Mouse (Mus musculus) C2C12 (cell line): ENCODE data around the gene Susd1. TPM values are rescaled to one million over a fixed set of nuclear protein-coding genes. Genes with fewer than 3 reads are reported as not detected.

Experiments
- H3K27me3 ChIP-seq: one replicate; pipeline ENCODE4 v1.6.1; 2011; ENCODE audit not compliant: control insufficient read depth, insufficient read depth, insufficient read length
- H3K36me3 ChIP-seq: one replicate; pipeline ENCODE4 v1.6.1; 2011; ENCODE audit not compliant: control insufficient read depth, insufficient read depth
- H3K4me3 ChIP-seq: one replicate; pipeline ENCODE4 v1.5.1; 2011; ENCODE audit warnings: mild to moderate bottlenecking, control low read depth; ENCODE audit not compliant: poor library complexity, insufficient read depth, severe bottlenecking
- H3K79me2 ChIP-seq: one replicate; pipeline ENCODE4 v1.6.1; 2011; ENCODE audit not compliant: control insufficient read depth, insufficient read depth
- H3K79me3 ChIP-seq: one replicate; pipeline ENCODE4 v1.6.1; 2011; ENCODE audit warnings: low read depth, control low read depth
- H3ac ChIP-seq: one replicate; pipeline ENCODE3; 2011; ENCODE audit warnings: low read depth; ENCODE audit not compliant: control insufficient read depth, insufficient read length
- CEBPB ChIP-seq: IDR thresholded peaks from one replicate; pipeline ENCODE4 v1.6.1; 2011; ENCODE audit warnings: low read depth, mild to moderate bottlenecking, control low read depth, moderate library complexity
- CTCF ChIP-seq: IDR thresholded peaks from one replicate; pipeline ENCODE4 v1.5.1; 2011; ENCODE audit not compliant: control insufficient read depth, insufficient read depth, insufficient read length
- FOSL1 ChIP-seq: IDR thresholded peaks from one replicate; pipeline ENCODE4 v1.8.0; 2011; ENCODE audit warnings: mild to moderate bottlenecking, low read length; ENCODE audit not compliant: poor library complexity, insufficient read depth, severe bottlenecking
- MAX ChIP-seq: IDR thresholded peaks from one replicate; pipeline ENCODE4 v1.6.1; 2011; ENCODE audit warnings: mild to moderate bottlenecking, control low read depth
- MYOD1 ChIP-seq: IDR thresholded peaks from one replicate; pipeline ENCODE4 v1.6.1; 2011; ENCODE audit warnings: low read depth; ENCODE audit not compliant: control insufficient read depth, insufficient read length
- MYOG ChIP-seq: IDR thresholded peaks from one replicate; pipeline ENCODE4 v1.6.1; 2011; ENCODE audit not compliant: control insufficient read depth, insufficient read length; ENCODE audit errors: extremely low read depth
- USF1 ChIP-seq: IDR thresholded peaks from one replicate; pipeline ENCODE4 v1.6.1; 2011; ENCODE audit warnings: low read depth, mild to moderate bottlenecking, control low read depth, moderate library complexity
- long read RNA-seq, 2 experiments: library from polyadenylated mRNA; unstranded; transcript quantifications; one replicate each; pipeline ENCODE4 v2.0.0; 2019 to 2020
- polyA plus RNA-seq: library from polyadenylated mRNA; unstranded; fragments of >200 nt; fragmentation: generic; extraction: Trizol; gene quantifications from one replicate; pipeline ENCODE4 v1.2.1, GENCODE M21; 2012; ENCODE audit warnings: missing spikeins

Gene Susd1
- 1.5 TPM for polyA plus RNA-seq
- long read RNA-seq, experiment 1, partial matches to known transcripts = 0 of 1 reads
- long read RNA-seq, experiment 1, other reads (novel, unspliced or antisense) = 0 of 1 reads
- long read RNA-seq, experiment 2 = 0 reads

DNA sequence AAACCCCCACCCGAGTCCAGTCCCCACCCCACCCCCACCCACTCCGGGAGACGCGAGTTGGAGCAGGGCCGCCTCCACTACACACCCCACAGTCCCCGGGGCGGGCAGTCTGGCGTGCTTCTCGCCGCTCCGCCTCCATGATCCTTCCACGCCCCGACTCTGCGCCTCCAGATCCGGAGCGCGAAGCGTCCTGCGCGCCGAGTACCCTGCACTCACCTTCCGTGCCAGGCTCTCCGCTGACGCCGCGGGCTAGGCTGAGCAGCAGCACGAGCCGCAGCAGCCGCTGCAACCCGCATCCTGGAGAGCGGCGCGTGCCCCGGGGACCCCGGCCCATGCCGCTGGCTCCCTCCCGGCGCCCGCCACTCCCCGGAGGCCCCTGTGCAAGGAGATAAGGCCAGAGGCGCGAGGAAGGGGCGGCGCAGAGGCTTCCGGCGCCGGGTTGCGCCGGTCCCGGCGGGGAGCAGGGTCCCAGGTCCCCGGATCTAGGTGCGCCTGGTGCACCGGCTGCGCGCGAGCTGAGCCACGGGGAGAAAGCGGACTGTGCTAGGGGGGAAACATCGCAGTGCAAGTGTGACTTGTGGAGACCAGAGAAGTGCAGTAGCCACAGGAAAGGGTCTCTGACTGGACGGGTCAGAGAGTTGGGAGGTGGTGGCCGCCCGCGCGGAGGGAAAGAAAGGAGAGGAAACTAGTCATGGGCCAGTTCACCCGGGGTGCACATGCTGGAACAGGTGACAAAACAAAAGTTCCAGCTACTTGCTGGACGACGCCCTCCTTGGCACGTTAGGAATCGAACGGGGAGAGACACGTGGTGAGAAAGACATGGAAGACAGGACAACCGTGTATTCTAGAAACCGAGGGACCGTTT lies at the start of gene Susd1:
Susd1 (minus strand) TSS at position 644 of the 865 bp plus-strand sequence.
- Histone ChIP-seq H3K79me3 (no peaks in the 10 kb centered on the region), H3K4me3 (no peak within 1 kb of the TSS), H3K27me3 (peaks cover 22% of the 10 kb centered on the region), H3K79me2 (no peaks in the 10 kb centered on the region), H3K36me3 (no peaks in the 10 kb centered on the region), H3ac (peak within 1 kb of the TSS; percentile 37)
- TF ChIP-seq MYOG = no peak
- no peak for TF ChIP-seq MYOD1
- TF ChIP-seq FOSL1 = no peak
- no peak for TF ChIP-seq CTCF
- no peak for TF ChIP-seq MAX
- no peak for TF ChIP-seq CEBPB
- no peak for TF ChIP-seq USF1

DNA sequence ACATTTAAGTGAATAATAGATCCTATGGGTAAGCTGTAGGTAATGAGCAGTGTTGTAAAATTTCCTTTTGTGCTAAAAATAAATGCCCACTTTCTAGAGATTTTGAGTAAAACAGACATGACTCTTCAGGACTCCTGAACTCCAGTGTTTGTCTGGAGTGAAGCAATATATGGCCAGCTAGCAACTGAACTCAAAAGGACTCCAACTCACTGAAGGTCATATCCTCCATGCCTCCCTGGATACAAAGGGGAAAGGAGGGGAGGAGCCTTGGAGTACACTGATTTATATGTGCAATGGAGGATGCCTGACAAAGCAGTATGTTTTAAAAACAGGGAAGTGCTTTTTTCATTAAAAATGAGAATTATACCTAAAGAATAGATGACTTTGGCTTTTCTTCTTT lies 32.9 kb upstream of the Susd1 start:
- no peaks in the 10 kb centered on the region for H3K27me3 ChIP-seq
- no peak overlapping the region for H3ac ChIP-seq
- H3K79me2 ChIP-seq = no peaks in the 10 kb centered on the region
- peaks cover 38% of the 10 kb centered on the region for H3K36me3 ChIP-seq
- H3K79me3 ChIP-seq = no peaks in the 10 kb centered on the region
- no peak overlapping the region for H3K4me3 ChIP-seq
- TF ChIP-seq USF1 (no peak), MYOG (no peak), MAX (no peak), CEBPB (no peak), FOSL1 (no peak)

DNA sequence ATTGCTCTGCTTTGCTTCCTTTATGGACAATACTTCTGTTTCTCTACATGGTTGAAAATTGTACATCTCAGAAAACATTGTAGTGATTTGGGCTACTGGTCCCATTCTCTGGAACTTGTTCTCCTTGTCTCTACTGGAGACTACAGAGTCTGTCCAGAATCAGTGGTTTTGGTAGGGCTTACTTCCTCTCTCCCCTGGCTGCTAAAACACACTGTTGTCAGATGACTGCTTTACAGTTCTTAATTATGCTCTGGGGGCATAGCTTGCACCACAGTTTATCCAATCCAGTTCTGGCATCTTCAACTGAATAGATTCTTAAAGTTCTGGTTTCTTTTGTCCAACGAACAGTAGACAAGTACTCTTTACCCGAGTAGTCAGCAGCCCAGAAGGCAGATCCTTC lies 27.0 kb upstream of the Susd1 start:
- Histone ChIP-seq H3K27me3 (no peaks in the 10 kb centered on the region), H3K79me3 (no peaks in the 10 kb centered on the region), H3K4me3 (no peak overlapping the region), H3K79me2 (no peaks in the 10 kb centered on the region), H3K36me3 (no peaks in the 10 kb centered on the region), H3ac (no peak overlapping the region)
- no peak for TF ChIP-seq USF1
- TF ChIP-seq MAX = no peak
- no peak for TF ChIP-seq CEBPB
- no peak for TF ChIP-seq FOSL1
- no peak for TF ChIP-seq MYOG
- no peak for TF ChIP-seq CTCF

DNA sequence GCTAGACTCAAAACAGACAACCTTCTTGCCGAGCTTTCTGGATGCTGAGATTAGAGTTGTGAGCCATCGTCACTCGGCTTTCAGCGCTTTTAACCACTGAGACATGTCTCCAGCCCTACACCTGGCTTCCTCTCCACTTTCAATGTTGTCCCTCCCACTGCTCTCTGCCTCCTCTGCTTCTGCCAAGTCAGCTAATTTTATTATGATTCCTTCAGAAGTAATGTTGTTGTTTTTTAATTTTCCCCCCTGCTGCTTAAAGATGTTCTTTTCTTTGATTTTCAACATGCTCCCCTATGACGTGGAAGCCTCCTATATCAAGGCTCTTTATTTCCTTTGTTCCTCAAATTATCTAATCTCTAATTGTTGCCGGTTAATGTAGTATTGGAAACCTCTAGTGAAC lies 26.2 kb upstream of the Susd1 start:
- TF ChIP-seq MAX (no peak), MYOG (no peak), CTCF (no peak), MYOD1 (no peak), USF1 (no peak), CEBPB (no peak), FOSL1 (no peak)
- H3K36me3 ChIP-seq = no peaks in the 10 kb centered on the region

DNA sequence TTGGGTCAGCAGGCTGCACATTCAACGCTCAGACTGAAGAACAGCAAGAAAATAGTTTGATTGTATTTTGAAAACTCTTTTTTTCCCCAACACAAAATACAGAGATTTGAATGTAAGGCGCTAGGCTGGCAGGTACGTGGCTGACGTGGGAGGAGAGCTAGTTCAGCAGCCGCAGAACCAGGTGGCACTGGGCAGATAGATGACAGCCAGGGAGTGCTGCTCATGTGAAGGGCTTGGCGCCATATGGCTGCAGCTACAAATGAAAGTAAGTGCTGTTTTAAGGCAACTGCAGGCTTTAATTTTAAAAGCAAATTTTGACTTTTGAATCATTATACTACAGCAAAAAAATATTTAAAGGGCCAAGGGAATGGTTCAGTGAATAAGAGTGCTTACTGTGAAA lies 24.1 kb upstream of the Susd1 start:
- no peaks in the 10 kb centered on the region for H3K36me3 ChIP-seq
- no peaks in the 10 kb centered on the region for H3K27me3 ChIP-seq
- H3K4me3 ChIP-seq = no peak overlapping the region
- H3K79me3 ChIP-seq = no peaks in the 10 kb centered on the region
- H3K79me2 ChIP-seq = no peaks in the 10 kb centered on the region
- TF ChIP-seq CTCF = no peak
- TF ChIP-seq MYOG = no peak
- TF ChIP-seq MYOD1 = no peak
- TF ChIP-seq FOSL1 = no peak
- no peak for TF ChIP-seq USF1
- no peak for TF ChIP-seq MAX
- no peak for TF ChIP-seq CEBPB
- no peak overlapping the region for H3ac ChIP-seq

More for the DNA sequence above, 26.2 kb upstream of the Susd1 start:
- H3K79me3 ChIP-seq = no peaks in the 10 kb centered on the region
- no peaks in the 10 kb centered on the region for H3K27me3 ChIP-seq
- H3ac ChIP-seq = no peak overlapping the region
- no peaks in the 10 kb centered on the region for H3K79me2 ChIP-seq
- no peak overlapping the region for H3K4me3 ChIP-seq
